Mouse (Mus musculus) activated CD4-positive, CD25-positive, alpha-beta regulatory T cell, adult 4 months (primary cell): Measurements from ENCODE around the gene Setdb1. TPM values are rescaled to one million over a fixed set of nuclear protein-coding genes. Genes with fewer than 3 reads are reported as not detected.

ENCODE experiments used
- ATAC-seq: one replicate; pipeline ENCODE4 v1.8.0; 2017
- polyA plus RNA-seq, 2 experiments: library from polyadenylated mRNA; unstranded; fragments of 100-300 nt; shearing (Covaris generic); gene quantifications; one replicate each; pipeline ENCODE4 v1.2.1; 2017

Gene Setdb1
- polyA plus RNA-seq, 2 experiments from 2014 or later, result 16.9 to 25.5 TPM

GRCm38 (mm10) chr3:95290156-95290555 is 66.8 kb downstream of the Setdb1 start:
- no peak for ATAC-seq

DNA sequence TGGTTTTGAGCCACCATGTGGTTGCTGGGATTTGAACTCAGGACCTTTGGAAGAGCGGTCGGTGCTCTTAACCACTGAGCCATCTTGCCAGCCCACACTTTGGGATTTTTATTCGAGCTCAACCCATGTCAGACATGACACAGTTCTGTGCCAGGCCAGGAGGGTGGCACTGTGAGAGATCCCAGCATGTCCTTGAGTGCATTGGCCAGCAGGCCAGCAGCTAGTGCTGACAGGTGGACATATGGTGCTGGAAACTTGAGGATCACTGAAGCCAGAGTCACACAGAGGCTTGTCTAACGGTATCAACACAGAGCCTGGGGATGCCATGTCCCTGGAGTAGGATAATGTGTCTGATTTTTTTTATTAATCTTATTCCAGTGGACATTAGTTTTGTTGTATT is 67.6 kb downstream of the Setdb1 start:
- ATAC-seq, result no peak

DNA sequence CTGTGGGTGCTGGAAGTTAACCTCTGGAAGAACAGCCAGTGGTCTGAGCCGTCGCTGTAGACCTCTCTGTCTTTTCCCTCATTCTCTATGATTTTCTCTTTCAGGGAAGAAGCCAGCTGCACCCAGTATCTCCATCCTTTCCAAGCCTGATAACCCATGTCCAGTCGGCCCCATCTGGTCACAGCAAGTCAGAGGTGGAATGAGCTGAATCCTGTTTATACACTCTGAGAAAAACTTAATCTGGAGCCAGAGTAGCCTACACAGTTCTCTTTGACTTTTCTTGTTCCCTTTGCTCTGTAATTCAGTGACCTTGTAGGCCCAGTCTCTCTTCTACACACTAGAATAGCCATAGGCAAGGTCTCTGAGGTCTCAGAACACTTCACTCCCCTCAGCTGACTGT is 69.5 kb downstream of the Setdb1 start:
- no peak for ATAC-seq

- no peak for ATAC-seq
Observed at GRCm38 (mm10) chr3:95286510-95286909, 70.5 kb downstream of the Setdb1 start.

DNA sequence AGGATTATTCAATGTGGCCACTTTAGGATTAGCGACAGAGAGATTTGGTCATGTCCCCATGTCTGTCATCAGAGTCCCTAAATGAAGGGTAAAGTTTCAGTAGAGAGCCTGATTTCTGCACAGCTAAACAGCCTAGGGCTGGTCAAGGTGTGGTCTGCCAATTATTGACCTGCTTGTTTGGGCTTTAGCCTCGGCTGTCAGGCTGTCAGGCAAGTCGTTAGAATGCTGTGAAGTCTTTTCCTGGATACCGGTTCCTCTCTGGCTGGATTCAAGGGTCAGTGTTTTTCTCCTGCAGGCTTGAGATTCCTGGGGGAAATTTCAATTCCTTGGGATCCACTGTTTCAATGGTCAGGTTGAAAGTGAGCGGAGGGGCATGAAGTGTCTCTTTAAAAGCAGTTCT is 71.0 kb downstream of the Setdb1 start:
- ATAC-seq, result no peak

- ATAC-seq, result no peak
Observed at GRCm38 (mm10) chr3:95285390-95285789, 71.6 kb downstream of the Setdb1 start.

DNA sequence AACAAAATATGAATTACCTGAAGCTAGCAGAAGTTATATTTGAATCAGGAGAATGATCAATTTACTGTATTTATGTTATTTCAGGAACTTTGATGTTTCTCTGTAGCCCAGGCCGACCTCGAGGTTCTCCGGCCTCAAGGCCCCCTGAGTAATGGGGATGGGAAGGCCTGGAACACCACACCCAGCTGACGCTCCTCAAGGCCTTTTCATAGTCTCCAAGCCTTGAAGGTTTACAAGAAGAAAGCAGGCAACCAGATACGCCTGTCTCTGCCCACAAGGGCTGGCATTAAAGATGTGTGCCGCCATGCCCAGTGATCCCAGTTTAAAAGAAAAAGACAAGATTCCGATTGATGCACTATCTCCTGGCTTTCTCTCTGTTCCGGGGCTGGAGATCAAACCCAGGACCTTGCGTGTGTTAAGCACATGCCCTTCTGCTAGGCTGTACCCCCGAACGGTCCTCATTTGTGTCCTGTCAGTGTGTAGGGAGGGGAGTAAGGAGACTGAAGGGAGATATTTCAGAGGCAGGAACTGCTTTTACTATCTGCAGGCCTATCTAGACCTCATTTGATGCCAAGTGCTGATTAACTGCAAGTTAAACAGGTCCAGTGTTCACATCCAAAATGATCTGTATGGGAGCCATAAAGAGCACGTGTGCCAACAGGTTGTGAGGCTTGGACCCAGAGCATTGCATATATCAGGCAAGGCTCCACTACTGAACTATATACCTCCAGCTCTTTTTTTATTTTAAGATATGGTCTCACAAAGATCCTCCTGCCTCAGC is 72.3 kb downstream of the Setdb1 start:
- ATAC-seq, result no peak

DNA sequence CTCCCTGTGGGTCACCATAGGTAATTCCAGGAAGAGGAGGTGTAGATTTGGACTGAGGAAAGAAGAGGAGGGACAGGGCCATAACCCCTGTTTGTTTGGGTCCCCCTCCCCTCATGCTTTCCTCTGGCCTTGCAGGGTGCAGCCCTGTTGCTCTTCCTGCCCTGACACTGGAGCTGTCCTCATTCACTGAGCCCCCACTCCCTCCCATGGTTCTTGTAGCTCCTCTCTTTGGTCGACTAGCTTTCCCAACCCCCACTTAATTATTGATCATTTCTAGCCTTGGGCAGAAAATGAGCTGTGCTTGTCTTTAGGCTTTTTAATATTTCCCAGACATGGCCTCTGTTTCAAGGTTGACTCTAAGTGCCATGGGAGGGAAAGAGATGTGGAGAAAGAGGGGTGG is 72.9 kb downstream of the Setdb1 start:
- ATAC-seq, result no peak

- no peak for ATAC-seq
Observed at GRCm38 (mm10) chr3:95283589-95283941, 73.4 kb downstream of the Setdb1 start.

GRCm38 (mm10) chr3:95282865-95283588 is 74.0 kb downstream of the Setdb1 start:
- peak; percentile 24 for ATAC-seq

DNA sequence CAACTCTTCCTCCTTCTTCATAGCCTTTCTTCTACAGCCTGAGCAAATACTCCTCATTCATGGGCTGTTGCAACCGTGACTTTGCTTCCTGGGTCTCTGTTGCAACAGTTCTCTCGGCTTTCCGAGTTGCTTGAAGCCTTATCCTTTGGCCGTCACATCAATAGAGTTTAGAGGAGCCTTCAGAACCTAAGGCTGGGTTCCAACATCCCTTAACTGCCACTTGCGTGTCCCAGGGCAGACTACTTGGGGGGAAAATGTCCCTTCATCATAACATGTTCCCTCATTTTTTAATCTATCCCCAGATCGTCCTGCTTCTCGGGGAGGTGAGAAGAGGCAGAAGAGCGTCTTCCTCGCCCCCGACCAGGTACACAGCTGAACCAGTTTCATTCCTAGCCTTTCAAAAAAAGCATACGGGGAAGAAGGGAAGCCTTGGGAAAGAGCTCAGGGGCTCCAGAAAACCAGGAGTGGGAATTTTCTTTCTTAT is 74.6 kb downstream of the Setdb1 start:
- ATAC-seq, result peak; percentile 27

GRCm38 (mm10) chr3:95281216-95282126 is 75.5 kb downstream of the Setdb1 start, which contains the start of the genes Mindy1 and Prune1:
Mindy1 (plus strand) TSS chr3:95281345.
Prune1 (minus strand) TSS chr3:95282076.
- ATAC-seq, result peak; percentile 88

DNA sequence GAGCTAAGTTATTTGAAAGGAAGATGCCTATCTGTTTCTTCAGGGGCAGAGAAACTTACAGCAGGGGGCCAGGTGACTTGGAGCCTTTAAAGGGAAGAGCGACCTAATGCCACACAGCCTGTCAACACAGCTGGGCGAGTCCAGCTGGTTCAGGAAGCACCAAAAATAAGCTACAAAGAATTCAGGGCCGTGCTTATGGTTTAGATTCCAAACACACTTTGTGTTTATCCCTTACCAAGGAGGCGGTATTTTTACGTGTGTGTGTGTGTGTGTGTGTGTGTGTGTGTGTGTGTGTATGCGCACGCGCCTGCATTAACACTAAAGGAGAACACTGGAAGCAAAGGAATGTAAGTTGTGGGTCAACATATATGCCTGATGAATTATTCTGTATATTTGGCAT is 76.3 kb downstream of the Setdb1 start:
- ATAC-seq, result no peak

DNA sequence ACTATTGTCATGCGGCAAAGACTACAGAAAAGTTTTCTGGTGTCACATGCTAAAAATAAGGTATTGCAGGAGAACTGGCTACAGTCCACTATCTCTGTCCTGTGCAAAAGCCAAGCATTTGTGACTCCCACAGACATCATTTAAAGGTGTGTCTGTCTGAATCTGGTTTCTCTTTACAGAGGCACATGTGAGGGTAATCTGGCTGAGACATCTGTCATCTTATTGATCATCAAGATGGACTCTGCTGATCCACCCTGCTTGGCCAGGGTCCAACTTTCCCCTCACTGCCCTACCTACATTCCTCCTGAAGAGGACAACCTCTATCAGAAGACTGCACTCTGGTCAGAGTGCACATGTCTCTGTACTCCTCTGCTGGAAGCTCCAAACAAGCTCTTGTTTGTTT is 79.9 kb downstream of the Setdb1 start:
- ATAC-seq, result no peak

- ATAC-seq, result no peak
Observed at GRCm38 (mm10) chr3:95276428-95276934, 80.5 kb downstream of the Setdb1 start.

- no peak for ATAC-seq
Observed at GRCm38 (mm10) chr3:95275161-95275560, 81.8 kb downstream of the Setdb1 start.

DNA sequence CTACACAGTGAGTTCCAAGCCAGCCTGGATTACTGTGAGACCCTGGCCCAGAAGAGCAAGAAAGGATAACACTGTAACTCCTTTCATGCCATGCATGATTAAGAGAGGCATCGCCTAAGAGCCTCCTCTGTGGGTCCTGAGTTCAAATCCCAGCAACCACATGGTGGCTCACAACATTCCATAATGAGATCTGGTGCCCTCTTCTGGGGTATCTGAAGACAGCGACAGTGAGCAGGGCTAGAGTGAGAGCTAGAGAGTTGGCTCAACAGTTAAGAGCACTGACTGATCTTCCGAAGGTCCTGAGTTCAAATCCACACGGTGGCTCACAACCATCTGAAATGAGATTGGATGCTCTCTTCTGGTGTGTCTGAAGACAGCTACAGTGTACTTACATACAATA is 82.5 kb downstream of the Setdb1 start:
- no peak for ATAC-seq

Other genes starting within 250 kb of the Setdb1 start
- 10 to 100 TPM; 64.5 to 64.8 TPM for gene Vps72, start 246.2 kb downstream of the Setdb1 start, polyA plus RNA-seq
- gene Tmod4, start 232.7 kb downstream of the Setdb1 start, polyA plus RNA-seq, result 1 to 10 TPM; 2.5 to 3.7 TPM
- 10 to 100 TPM; 67.2 to 99.2 TPM for gene Scnm1, start 223.2 kb downstream of the Setdb1 start, polyA plus RNA-seq
- gene Lysmd1, start 223.1 kb downstream of the Setdb1 start, polyA plus RNA-seq, result 10 to 100 TPM; 21.1 to 22.9 TPM
- gene Tnfaip8l2, start 214.8 kb downstream of the Setdb1 start, polyA plus RNA-seq, result 100 to 1,000 TPM; 216 to 232 TPM
- gene Sema6c, start 196.7 kb downstream of the Setdb1 start, polyA plus RNA-seq, result not detected
- gene Gabpb2, start 139.3 kb downstream of the Setdb1 start, polyA plus RNA-seq, result 10 to 100 TPM; 31.0 to 34.7 TPM
- gene Cdc42se1, start 128.5 kb downstream of the Setdb1 start, polyA plus RNA-seq, result 100 to 1,000 TPM; 258 to 260 TPM
- gene Mllt11, start 125.0 kb downstream of the Setdb1 start, polyA plus RNA-seq, result 10 to 100 TPM; 21.2 to 31.5 TPM
- gene Gm128, start 115.6 kb downstream of the Setdb1 start, polyA plus RNA-seq, result 1 to 10 TPM in 1 of 2 experiments, under 1 TPM in 1; 0.40 to 1.1 TPM
- not detected for gene Bnipl, start 106.0 kb downstream of the Setdb1 start, polyA plus RNA-seq
- gene Mindy1, start 75.9 kb downstream of the Setdb1 start, polyA plus RNA-seq, result 10 to 100 TPM; 19.3 to 21.6 TPM
- gene Prune1, start 75.1 kb downstream of the Setdb1 start, polyA plus RNA-seq, result 1 to 10 TPM; 6.3 to 9.7 TPM
- under 1 TPM in 1 of 2 experiments, not detected in 1; 0.83 TPM for gene Anxa9, start 50.0 kb downstream of the Setdb1 start, polyA plus RNA-seq
- gene Cers2, start 42.4 kb downstream of the Setdb1 start, polyA plus RNA-seq, result 100 to 1,000 TPM; 139 to 172 TPM
- gene 4930558C23Rik, start 45.6 kb upstream of the Setdb1 start, polyA plus RNA-seq, result not detected
- 10 to 100 TPM; 24.2 to 29.9 TPM for gene Arnt, start 77.2 kb upstream of the Setdb1 start, polyA plus RNA-seq
- not detected for gene Ctsk, start 142.1 kb upstream of the Setdb1 start, polyA plus RNA-seq
- gene Ctss, start 169.6 kb upstream of the Setdb1 start, polyA plus RNA-seq, result 100 to 1,000 TPM; 365 to 472 TPM
- gene Hormad1, start 202.5 kb upstream of the Setdb1 start, polyA plus RNA-seq, result not detected
- gene Golph3l, start 231.7 kb upstream of the Setdb1 start, polyA plus RNA-seq, result 10 to 100 TPM; 28.3 to 34.6 TPM